Mouse (Mus musculus) hindbrain, postnatal 0 days (tissue): ENCODE measurements around the gene Snrk. TPM values are rescaled to one million over a fixed set of nuclear protein-coding genes. Genes with fewer than 3 reads are reported as not detected.

Source experiments
- ATAC-seq: fragments of 200-750 bp; cut with Nextera tagmentation; 2 replicates; pipeline ENCODE4 v1.8.0; 2017; ENCODE audit warnings: mild to moderate bottlenecking, moderate TSS enrichment, moderate library complexity
- DNase-seq: peaks from one replicate; pipeline ENCODE4 v3.0.0-alpha.2; 2015; ENCODE audit warnings: low spot score
- H3K27ac ChIP-seq: fragments of 300-500 bp; sonication (generic); 2 replicates; pipeline ENCODE4 v1.5.1; 2014; ENCODE audit warnings: mild to moderate bottlenecking
- H3K27me3 ChIP-seq: fragments of 300-500 bp; sonication (generic); 2 replicates; pipeline ENCODE4 v1.6.1; 2014; ENCODE audit warnings: low read length, mixed read lengths; ENCODE audit not compliant: insufficient read depth
- H3K36me3 ChIP-seq: fragments of 300-500 bp; sonication (generic); 2 replicates; pipeline ENCODE4 v1.6.1; 2014; ENCODE audit warnings: low read length, mixed read lengths; ENCODE audit not compliant: insufficient read depth
- H3K4me1 ChIP-seq: fragments of 300-500 bp; sonication (generic); 2 replicates; pipeline ENCODE4 v1.6.1; 2014; ENCODE audit warnings: antibody characterized with exemption, low read length, mixed read lengths; ENCODE audit not compliant: insufficient read depth
- H3K4me2 ChIP-seq: fragments of 300-500 bp; sonication (generic); 2 replicates; pipeline ENCODE4 v1.6.1; 2014; ENCODE audit warnings: low read depth, mild to moderate bottlenecking, low read length, moderate library complexity, mixed read lengths
- H3K4me3 ChIP-seq: fragments of 300-500 bp; sonication (generic); 2 replicates; pipeline ENCODE4 v1.5.1; 2014; ENCODE audit warnings: low read length
- H3K9ac ChIP-seq: fragments of 300-500 bp; sonication (generic); replicated peaks from 2 replicates; pipeline ENCODE4 v1.6.1; 2014; ENCODE audit warnings: mild to moderate bottlenecking, low read length, moderate library complexity, mixed read lengths
- H3K9me3 ChIP-seq: fragments of 300-500 bp; sonication (generic); 2 replicates; pipeline ENCODE4 v1.6.1; 2016; ENCODE audit warnings: low read length, mixed read lengths
- CTCF ChIP-seq: IDR thresholded peaks from 2 replicates; pipeline ENCODE4 v1.5.1; 2016; ENCODE audit warnings: antibody characterized with exemption, control low read depth, low read depth
- WGBS: fragments of 180-500 bp; shearing (Covaris S2); extraction: QIAGEN DNeasy Blood & Tissue Kit; methylation state at CpG from one replicate; pipeline ENCODE4 v1.1.7; 2014; 5-methylcytosine and 5-hydroxymethylcytosine counted together
- polyA plus RNA-seq: library from polyadenylated mRNA; unstranded; fragments of >200 nt; fragmentation: Nextera tagmentation; extraction: Ambion mirVana; gene quantifications from 2 replicates; pipeline ENCODE4 v1.2.1, GENCODE M21; 2015
- total RNA-seq: library from RNA; depleted of rRNA; stranded (reverse); fragments of >200 nt; gene quantifications from 2 replicates; pipeline ENCODE4 v1.2.3, GENCODE M21; 2014

Gene Snrk
- total and polyA plus RNA-seq, 2 experiments from 2014 or later, result 67.1 to 82.3 TPM

DNA sequence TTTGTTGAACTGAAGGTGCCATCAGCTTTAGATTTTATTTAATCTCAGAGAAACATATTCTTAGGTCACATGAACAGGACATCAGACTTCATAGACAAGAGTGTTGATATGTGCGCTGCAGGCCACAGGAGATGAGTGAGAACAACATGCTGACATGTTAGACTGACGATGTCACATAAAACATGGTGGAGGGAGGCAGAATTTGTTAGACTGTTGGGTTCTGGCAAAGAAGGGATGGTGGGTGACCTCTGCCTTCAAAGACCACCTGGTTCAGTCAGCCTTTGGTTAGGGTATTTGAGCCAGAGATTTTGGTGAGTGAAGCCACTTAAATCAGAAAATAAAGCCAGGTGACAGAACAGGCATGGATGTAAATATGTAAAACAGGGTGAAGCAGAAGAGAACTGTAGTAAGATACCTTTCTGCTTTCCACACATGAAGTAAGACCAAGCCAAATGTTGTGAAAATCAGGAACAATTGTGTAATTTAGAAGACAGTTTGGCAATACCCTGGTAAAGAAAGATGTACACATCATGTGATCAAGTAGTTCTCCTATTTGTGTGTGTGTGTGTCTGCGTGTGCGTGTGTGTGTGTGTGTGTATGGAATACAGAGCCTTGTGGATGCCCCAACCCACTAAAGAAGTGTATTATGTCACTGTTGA is 21.4 kb downstream of the Snrk start:
- 92% methylated on average over 4 of the region's 4 CpGs for WGBS
- DNase-seq (no peak), ATAC-seq (no peak)
- H3K27ac ChIP-seq, result no peak overlapping the region
- no peak overlapping the region for H3K4me3 ChIP-seq
- no peak overlapping the region for H3K9ac ChIP-seq
- 0 out of 2 replicates have a peak, but pooled peaks cover 4% of the 10 kb centered on the region for H3K4me1 ChIP-seq
- no peak overlapping the region for H3K4me2 ChIP-seq
- peaks cover 4% of the 10 kb centered on the region; the same call in 1 of the 2 replicates for H3K36me3 ChIP-seq
- TF ChIP-seq CTCF, result no peak
- H3K9me3 ChIP-seq, result no peaks in the 10 kb centered on the region
- H3K27me3 ChIP-seq, result no peaks in the 10 kb centered on the region

DNA sequence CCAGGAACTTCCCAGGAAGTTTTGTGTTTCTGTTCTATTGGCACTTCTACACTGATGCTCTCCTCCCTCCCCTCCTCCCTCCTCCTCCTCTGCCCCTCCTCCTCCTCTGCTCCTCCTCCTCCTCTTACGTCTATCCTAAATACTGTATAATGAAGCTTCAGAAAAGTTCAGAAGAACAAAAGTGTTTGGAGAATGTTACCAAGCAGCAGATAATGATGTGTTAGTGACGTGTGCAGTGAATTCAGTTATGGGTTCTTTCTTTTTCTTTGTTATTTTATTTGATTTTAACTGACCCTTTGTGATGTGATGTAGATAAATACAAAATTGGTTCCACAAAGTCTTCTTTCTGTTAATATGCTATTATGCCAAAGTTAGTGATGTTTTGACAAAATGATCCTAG is 22.2 kb downstream of the Snrk start:
- no peak for ATAC-seq
- WGBS, result 46% methylated on average over 2 of the region's 2 CpGs

DNA sequence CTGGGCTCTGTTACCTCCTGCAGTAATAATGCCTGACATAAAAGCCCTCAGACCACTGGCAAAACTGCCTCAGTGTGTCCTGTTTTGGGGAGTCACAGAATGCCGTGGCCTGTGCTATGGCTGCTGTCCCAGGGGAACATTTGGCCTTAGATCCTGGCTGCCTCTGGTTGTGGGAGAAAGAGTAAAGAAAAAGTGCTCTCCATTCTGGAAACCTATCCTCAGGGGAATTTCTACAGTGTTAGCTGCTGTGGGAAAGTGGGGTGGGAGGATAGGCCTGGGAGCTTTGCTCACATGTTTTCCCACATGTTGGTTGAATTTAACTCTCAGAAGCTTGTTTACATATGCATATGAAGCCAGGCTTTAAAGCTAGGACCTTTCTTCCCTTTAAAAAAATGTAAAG is 26.2 kb downstream of the Snrk start:
- ATAC-seq (no peak), DNase-seq (no peak)
- no peaks in the 10 kb centered on the region for H3K4me1 ChIP-seq
- WGBS, result 56% methylated on average over 1 of the region's 1 CpGs
- H3K9ac ChIP-seq, result no peak overlapping the region
- no peak for TF ChIP-seq CTCF
- H3K4me3 ChIP-seq, result no peak overlapping the region
- H3K27me3 ChIP-seq, result no peaks in the 10 kb centered on the region
- no peak overlapping the region; the same call in 1 of the 2 replicates for H3K27ac ChIP-seq
- H3K9me3 ChIP-seq, result no peaks in the 10 kb centered on the region
- no peak overlapping the region for H3K4me2 ChIP-seq
- H3K36me3 ChIP-seq, result no peaks in the 10 kb centered on the region; the same call in 1 of the 2 replicates

More for the DNA sequence above, 22.2 kb downstream of the Snrk start:
- no peak overlapping the region for H3K4me2 ChIP-seq
- H3K36me3 ChIP-seq, result peaks cover 4% of the 10 kb centered on the region; the same call in 1 of the 2 replicates
- no peak for TF ChIP-seq CTCF
- H3K9ac ChIP-seq, result no peak overlapping the region
- 0 out of 2 replicates have a peak, but pooled peaks cover 4% of the 10 kb centered on the region for H3K4me1 ChIP-seq
- H3K27me3 ChIP-seq, result no peaks in the 10 kb centered on the region
- H3K9me3 ChIP-seq, result no peaks in the 10 kb centered on the region
- H3K27ac ChIP-seq, result no peak overlapping the region
- DNase-seq, result no peak
- no peak overlapping the region for H3K4me3 ChIP-seq

DNA sequence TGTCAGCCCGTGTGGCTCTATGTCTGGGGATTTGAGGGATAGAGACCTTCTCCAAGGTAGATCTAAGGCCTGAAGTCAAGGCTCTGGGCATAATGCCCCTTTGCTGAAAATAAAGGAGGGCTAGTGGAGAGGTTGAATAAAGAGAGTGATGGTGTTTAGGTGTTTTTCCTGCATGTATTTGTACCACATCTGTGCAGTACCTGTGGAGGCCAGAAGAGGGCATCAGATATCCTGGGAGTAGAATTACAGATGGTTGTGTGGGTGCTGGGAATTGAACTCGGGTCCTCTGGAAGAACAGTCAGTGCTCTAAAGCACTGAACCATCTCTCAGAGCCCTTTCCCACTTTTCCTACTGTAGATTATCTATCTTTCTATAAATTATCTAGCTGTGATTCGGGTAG is 27.7 kb downstream of the Snrk start:
- peak; percentile 45; the same call in 1 of the 2 replicates for TF ChIP-seq CTCF
- ATAC-seq (no peak), DNase-seq (no peak)
- WGBS, result 96% methylated on average over 3 of the region's 3 CpGs
- no peaks in the 10 kb centered on the region for H3K36me3 ChIP-seq
- no peak overlapping the region for H3K9ac ChIP-seq
- no peaks in the 10 kb centered on the region for H3K27me3 ChIP-seq
- H3K4me2 ChIP-seq, result no peak overlapping the region
- no peaks in the 10 kb centered on the region for H3K4me1 ChIP-seq
- H3K4me3 ChIP-seq, result no peak overlapping the region
- H3K27ac ChIP-seq, result no peak overlapping the region
- no peaks in the 10 kb centered on the region for H3K9me3 ChIP-seq

DNA sequence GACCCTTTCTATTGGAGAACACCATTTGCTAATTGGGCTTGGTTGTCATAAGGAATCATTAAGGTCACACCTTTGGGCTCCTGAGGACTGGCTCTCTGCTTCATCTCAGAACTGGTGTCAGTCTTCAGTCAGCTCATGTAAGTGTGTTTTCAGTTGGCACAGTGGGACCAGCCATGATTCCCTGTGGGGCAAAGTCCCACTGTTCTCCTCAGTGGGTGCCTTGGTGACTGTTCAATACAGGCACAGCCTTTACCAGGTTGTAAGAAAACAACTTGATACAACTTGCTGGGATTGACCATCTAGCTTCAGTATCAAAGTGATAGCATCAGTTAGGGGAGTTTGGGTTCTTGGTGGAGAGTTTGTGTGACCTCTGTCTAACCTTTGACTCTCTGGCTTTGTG is 28.6 kb downstream of the Snrk start:
- Histone ChIP-seq H3K27ac (no peak overlapping the region), H3K4me1 (no peaks in the 10 kb centered on the region), H3K4me3 (no peak overlapping the region), H3K4me2 (no peak overlapping the region), H3K9me3 (no peaks in the 10 kb centered on the region), H3K27me3 (no peaks in the 10 kb centered on the region), H3K36me3 (no peaks in the 10 kb centered on the region), H3K9ac (no peak overlapping the region)
- DNase-seq (no peak), ATAC-seq (no peak)
- TF ChIP-seq CTCF, result no peak

DNA sequence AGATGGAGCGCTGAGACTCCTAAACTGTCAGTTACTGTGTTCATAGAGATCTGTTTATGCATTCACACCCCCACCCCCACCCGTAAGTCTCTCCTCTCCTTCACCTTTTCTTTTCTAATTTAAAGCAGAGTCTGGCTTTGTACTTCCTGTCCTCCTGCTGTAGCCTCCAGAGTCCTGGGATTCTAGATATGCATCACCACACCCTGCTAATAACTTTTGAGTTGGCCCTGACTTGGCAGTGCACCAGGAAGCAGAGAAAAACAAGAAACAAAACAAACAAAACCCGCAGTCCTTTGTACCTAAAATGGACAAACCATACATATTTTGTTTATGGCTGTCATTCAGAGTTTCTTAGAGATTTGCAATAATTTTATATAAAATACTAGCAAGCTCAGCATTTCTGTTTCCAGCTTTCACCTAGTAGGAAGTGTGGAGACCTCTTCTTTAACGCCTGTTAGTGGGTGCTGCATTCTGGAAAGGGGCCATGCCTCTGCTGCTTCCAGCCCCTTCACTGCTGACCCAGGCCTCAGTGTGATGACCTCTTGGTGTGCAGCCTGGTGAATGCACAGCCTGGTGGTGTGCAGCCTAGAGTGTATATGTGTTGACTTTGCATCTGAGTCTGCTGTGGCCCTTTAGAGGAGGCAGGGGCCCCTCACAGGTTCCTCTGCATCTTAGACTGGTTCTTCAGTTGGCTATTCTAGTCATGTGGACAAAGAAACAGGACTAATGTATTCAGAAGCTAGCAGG is 29.2 kb downstream of the Snrk start:
- H3K4me1 ChIP-seq, result no peaks in the 10 kb centered on the region
- H3K4me2 ChIP-seq, result no peak overlapping the region
- H3K36me3 ChIP-seq, result no peaks in the 10 kb centered on the region
- no peak overlapping the region for H3K27ac ChIP-seq
- H3K4me3 ChIP-seq, result no peak overlapping the region
- H3K9me3 ChIP-seq, result no peaks in the 10 kb centered on the region
- no peak overlapping the region for H3K9ac ChIP-seq
- ATAC-seq (no peak), DNase-seq (no peak)
- no peak for TF ChIP-seq CTCF
- WGBS, result 61% methylated on average over 4 of the region's 4 CpGs
- H3K27me3 ChIP-seq, result no peaks in the 10 kb centered on the region

DNA sequence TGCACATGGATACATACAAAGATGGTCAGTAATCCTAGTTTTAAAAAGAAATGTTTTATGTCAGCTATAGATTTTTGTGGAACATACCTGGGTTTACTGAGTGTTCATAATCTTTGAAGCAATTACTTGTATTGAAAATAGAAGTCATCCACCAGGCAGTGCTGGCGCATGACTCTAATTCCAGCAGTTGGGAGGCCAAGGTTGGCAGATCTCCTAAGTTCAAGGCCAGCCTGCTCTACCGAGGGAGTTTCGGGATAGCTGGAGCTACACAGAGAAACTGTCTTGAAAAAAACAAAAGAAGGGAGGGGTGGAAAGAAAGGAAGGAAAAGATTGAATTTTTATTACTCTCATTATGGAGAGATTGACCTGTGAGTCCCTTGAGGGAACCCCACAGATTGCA is 31.3 kb downstream of the Snrk start:
- Histone ChIP-seq H3K4me2 (no peak overlapping the region), H3K9me3 (no peaks in the 10 kb centered on the region), H3K36me3 (no peaks in the 10 kb centered on the region), H3K9ac (no peak overlapping the region), H3K4me1 (no peaks in the 10 kb centered on the region), H3K27me3 (no peaks in the 10 kb centered on the region), H3K4me3 (no peak overlapping the region), H3K27ac (no peak overlapping the region)
- DNase-seq, result no peak
- TF ChIP-seq CTCF, result no peak
- WGBS, result 84% methylated on average over 3 of the region's 3 CpGs
- no peak for ATAC-seq
